Mouse (Mus musculus) limb, embryonic 10.5 days (tissue): Measurements from ENCODE around the gene Diaph3. TPM values are rescaled to one million over a fixed set of nuclear protein-coding genes. Genes with fewer than 3 reads are reported as not detected.

Experiments used
- DNase-seq: peaks from one replicate; pipeline ENCODE4 v3.0.0-alpha.2; 2017; ENCODE audit warnings: low spot score
- H3K27ac ChIP-seq: fragments of 300-500 bp; sonication (generic); 2 replicates; pipeline ENCODE4 v1.5.1; 2016; ENCODE audit warnings: mild to moderate bottlenecking
- H3K27me3 ChIP-seq: fragments of 300-500 bp; sonication (generic); 2 replicates; pipeline ENCODE4 v1.6.1; 2016; ENCODE audit warnings: low read depth, mild to moderate bottlenecking; ENCODE audit not compliant: poor library complexity, severe bottlenecking
- H3K36me3 ChIP-seq: fragments of 300-500 bp; sonication (generic); 2 replicates; pipeline ENCODE4 v1.6.1; 2016; ENCODE audit warnings: mild to moderate bottlenecking, moderate library complexity
- H3K4me1 ChIP-seq: fragments of 300-500 bp; sonication (generic); 2 replicates; pipeline ENCODE4 v1.6.1; 2016
- H3K4me3 ChIP-seq: fragments of 300-500 bp; sonication (generic); 2 replicates; pipeline ENCODE4 v1.5.1; 2016; ENCODE audit warnings: mild to moderate bottlenecking, moderate library complexity
- H3K9me3 ChIP-seq: fragments of 300-500 bp; sonication (generic); replicated peaks from 2 replicates; pipeline ENCODE4 v1.6.1; 2016; ENCODE audit warnings: mild to moderate bottlenecking
- WGBS: fragments of 180-500 bp; shearing (Covaris S2); methylation state at CpG from one replicate; pipeline ENCODE4 v1.1.7; 2016; 5-methylcytosine and 5-hydroxymethylcytosine counted together
- polyA plus RNA-seq: library from polyadenylated mRNA; unstranded; fragments of >200 nt; fragmentation: Nextera tagmentation; extraction: Ambion mirVana; gene quantifications from 2 replicates; pipeline ENCODE4 v1.2.1, GENCODE M21; 2016

Gene Diaph3
- polyA plus RNA-seq, 1 experiment from 2014 or later: 12.6 TPM

DNA sequence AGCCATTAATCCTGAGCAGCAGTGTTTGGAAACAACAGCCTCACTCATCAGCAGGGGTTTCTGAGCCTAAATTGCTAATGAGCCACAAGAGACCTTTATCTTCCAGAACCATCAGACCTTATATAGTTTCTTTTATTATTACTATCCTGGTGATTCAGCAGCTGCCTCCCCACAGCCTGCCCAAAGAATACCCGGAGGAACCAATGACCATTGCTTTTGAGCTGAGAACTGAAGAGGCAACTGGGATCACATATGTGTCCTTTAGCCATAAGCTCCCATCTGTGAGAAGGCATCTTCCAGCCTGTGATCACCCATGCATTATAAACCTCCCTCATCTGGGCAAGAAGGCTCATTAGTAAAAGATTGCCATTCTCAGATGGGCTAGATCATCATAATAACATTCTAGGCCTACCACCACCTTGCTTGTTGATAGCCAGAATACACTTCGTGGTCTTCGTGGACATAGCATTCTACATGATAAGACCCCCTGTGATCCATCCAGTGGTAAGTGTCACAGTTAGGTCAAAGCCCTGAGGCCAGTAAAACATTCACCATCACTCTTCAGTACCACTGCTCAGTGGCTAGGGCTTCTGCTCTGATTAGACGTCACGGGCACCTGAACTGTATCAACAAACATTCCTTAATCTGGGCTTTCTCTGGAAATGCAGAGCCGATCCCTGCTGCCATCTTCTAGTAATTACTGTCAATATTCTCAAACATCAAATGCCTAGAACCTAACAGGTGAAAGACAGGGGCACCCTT is 352.0 kb downstream of the Diaph3 start:
- Histone ChIP-seq H3K9me3 (no peaks in the 10 kb centered on the region), H3K36me3 (0 out of 2 replicates have a peak, but pooled peaks cover under 1% of the 10 kb centered on the region), H3K27me3 (no peaks in the 10 kb centered on the region), H3K4me1 (peaks cover 8% of the 10 kb centered on the region), H3K27ac (no peak overlapping the region), H3K4me3 (no peak overlapping the region)
- DNase-seq: no peak
- WGBS: 78% methylated on average over 6 of the region's 6 CpGs

DNA sequence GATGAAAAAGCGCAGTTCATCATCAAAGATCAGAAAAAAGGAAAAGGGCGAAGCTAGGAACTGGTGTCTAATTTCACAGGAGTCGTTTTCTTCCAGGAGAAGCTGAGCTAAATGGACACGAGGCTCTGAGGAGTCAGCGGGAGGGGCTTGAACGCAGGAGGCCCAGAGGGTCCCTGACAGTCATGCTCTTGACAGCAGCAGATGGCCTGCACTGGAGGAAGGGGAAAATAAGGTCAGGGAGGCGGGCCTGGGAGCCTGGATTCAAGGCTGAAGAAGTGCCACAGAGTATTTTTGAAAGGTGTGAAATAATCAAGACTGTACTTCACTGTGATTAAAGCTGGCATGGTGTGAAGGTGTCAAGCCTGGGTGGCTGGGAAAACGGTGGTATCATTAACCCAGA is 354.2 kb downstream of the Diaph3 start:
- Histone ChIP-seq H3K36me3 (no peaks in the 10 kb centered on the region), H3K27me3 (no peaks in the 10 kb centered on the region), H3K4me3 (no peak overlapping the region), H3K27ac (no peak overlapping the region), H3K9me3 (no peaks in the 10 kb centered on the region), H3K4me1 (peaks cover 8% of the 10 kb centered on the region)
- WGBS: 9% methylated on average over 8 of the region's 8 CpGs
- peak; percentile 35 for DNase-seq

DNA sequence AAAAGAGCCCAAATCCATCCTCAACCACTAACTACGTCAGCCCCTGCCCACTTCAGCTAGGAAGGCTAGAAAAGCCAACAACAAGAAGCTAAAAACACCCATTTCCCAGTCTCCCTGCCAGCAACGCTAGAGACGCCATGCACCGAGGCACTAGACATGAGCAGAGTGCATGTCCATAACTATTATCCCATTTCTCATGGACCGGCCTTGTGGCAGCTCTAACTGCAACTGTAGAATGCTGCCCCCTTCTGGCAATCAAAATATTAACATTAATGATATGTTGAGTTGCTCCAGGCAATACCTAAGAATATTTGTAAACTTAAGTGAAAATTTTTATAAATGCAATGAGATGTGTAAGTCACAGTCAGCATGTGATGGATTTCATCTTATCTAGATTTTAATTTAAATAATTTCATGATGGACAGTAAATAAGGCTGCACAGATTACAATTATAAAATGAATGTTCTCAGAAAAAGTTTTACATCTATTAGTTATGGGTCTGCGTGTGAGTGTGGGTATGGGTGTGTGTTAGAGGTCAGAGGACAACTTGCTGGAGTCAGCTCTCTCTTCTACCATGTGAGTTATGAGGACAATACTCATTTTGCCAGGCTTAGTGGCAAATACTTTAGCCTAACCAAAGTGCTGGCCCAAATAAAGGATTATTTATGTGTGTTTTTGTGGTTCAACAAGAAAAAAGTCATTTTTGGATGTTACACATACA is 359.3 kb downstream of the Diaph3 start:
- Histone ChIP-seq H3K9me3 (no peaks in the 10 kb centered on the region), H3K4me1 (peaks cover 8% of the 10 kb centered on the region), H3K27me3 (no peaks in the 10 kb centered on the region), H3K36me3 (no peaks in the 10 kb centered on the region), H3K27ac (no peak overlapping the region), H3K4me3 (no peak overlapping the region)
- DNase-seq: peak; percentile 32
- WGBS: 70% methylated on average over 6 of the region's 6 CpGs

DNA sequence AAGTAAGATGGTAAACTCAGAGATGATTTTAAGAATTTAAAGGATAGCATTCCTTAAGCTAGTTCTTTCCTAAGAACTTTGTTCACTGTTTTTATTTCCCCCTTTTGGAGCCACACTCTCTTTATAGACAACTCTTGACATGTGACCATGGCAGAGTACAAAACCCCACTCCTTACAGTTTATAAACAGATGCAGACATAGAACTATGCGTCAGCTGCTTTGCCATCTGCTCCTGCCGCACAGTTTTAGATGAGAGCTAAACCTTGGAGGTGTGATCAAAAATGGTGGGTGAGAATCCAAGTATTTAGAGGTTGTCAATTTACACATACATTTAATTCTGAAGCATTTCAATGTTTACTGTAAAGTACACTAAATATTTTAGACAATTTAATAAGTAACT is 367.7 kb downstream of the Diaph3 start:
- no peak for DNase-seq
- no peak overlapping the region for H3K4me3 ChIP-seq
- no peak overlapping the region for H3K27ac ChIP-seq
- H3K4me1 ChIP-seq: 0 out of 2 replicates have a peak, but pooled peaks cover 4% of the 10 kb centered on the region
- H3K27me3 ChIP-seq: no peaks in the 10 kb centered on the region
- 91% methylated on average over 2 of the region's 2 CpGs for WGBS
- H3K36me3 ChIP-seq: no peaks in the 10 kb centered on the region
- no peaks in the 10 kb centered on the region for H3K9me3 ChIP-seq

DNA sequence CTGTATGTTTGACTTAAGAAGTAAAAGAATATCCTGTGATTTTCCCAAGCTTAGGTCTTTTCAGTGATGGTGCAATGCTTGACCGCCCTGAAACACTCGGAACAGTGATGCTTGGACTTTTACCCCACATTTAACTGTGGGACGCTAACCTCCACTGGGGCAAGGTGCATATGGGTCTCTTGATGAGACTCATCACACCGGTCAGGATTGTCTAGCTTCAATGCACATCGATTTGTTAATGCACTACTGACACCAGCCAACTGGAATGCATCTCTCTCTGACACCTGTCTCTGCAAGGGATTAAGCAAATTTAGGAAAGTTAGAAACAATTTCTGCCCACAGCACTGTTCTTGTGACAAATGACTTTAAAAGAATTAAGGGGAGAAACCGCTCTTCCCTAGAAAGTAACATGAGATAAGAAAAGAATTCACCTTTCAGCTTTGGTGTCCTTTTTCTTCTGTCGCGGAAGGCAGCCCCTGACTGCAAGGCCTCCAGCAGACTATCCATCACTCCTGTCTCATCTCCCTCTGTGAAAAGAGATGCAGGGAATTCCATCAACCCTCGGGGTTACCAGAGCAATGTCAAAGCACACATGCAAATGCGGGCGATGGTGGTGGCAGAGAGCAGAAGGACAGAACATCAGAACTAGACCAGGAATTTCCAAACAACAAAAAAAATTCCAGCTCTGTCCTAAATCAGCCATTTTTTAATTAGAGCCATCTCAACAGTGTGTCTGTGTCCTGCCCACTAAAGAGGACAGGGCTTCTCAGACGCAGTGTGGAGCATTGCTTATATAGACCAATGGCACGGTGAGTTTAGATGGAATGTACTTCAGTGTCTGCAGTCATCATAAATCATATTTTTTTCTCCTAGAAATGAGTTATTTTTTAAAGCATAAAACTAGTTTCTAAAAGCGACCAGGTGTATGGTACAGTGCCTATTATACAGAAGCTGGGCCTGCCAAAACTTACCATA is 368.6 kb downstream of the Diaph3 start:
- H3K4me1 ChIP-seq: 0 out of 2 replicates have a peak, but pooled peaks cover 4% of the 10 kb centered on the region
- no peaks in the 10 kb centered on the region for H3K27me3 ChIP-seq
- no peak overlapping the region for H3K4me3 ChIP-seq
- no peaks in the 10 kb centered on the region for H3K36me3 ChIP-seq
- no peak for DNase-seq
- no peaks in the 10 kb centered on the region for H3K9me3 ChIP-seq
- H3K27ac ChIP-seq: no peak overlapping the region
- 58% methylated on average over 14 of the region's 14 CpGs for WGBS

DNA sequence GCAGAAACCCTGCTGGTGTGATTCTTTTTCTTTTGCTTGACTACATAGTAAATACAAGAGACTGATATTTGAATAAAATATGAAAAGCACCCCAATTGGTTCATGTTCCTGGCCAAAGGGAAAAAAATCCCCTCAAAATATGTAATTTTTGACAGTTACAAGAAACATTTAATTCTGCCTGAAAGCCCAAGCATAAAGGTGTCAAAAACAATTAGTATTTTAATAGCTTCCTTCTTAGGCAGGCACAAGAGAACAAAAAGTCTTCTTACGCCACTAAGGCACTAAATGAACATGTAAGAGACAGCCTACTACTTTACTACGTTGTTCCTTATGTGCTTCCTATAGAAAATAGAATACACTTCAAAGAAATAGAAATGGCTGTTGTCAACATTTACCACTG is 376.7 kb downstream of the Diaph3 start:
- no peak for DNase-seq
- H3K9me3 ChIP-seq: no peaks in the 10 kb centered on the region
- H3K36me3 ChIP-seq: no peaks in the 10 kb centered on the region
- H3K27ac ChIP-seq: no peak overlapping the region
- H3K27me3 ChIP-seq: no peaks in the 10 kb centered on the region
- H3K4me1 ChIP-seq: no peaks in the 10 kb centered on the region
- 78% methylated on average over 2 of the region's 2 CpGs for WGBS
- H3K4me3 ChIP-seq: no peak overlapping the region

DNA sequence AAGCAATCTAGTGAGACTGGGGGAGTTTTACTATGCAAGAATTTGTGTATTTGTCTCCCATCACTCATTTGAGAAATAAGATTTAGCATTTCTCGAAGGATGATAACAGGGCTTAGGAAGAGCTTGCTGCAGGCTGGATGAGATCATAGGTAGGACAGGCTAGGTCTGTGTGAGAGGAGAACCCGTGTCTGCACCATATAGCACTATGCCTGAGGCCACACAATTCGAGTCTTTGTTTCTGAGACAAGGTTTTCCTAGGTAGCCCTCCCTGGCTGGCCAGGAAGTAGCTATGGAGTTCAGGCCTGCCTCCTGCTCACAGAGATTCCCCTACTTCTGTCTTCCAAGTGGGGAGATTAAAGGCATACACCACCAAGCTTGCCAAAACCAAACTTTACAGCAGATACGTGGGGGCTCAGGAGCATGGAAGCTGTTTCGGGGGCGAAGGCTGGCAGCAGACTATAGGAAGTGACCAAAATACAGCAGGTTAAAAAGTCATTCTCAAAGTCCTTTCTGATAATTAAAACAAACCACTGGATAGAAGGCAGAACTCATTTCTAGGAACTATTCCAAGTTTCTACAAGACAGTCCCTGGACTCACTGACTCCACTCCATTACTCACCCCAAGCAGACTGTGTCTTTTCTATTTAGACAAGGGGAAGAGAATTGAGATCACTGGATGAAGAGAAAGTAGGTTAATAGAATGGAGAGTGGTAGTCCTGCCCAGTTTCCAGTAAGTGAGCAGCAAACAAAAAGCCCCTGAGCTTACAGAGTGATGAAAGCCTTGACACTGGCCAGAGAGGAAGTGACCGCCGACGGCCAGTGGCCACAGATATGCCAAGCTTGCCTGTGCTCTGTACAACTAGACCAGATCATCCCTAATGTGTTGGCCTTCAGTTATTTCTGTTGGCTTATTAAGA is 383.2 kb downstream of the Diaph3 start:
- H3K9me3 ChIP-seq: no peaks in the 10 kb centered on the region
- no peak overlapping the region for H3K27ac ChIP-seq
- no peaks in the 10 kb centered on the region for H3K36me3 ChIP-seq
- H3K4me3 ChIP-seq: no peak overlapping the region
- H3K4me1 ChIP-seq: no peaks in the 10 kb centered on the region
- 88% methylated on average over 9 of the region's 9 CpGs for WGBS
- no peaks in the 10 kb centered on the region for H3K27me3 ChIP-seq
- DNase-seq: no peak

DNA sequence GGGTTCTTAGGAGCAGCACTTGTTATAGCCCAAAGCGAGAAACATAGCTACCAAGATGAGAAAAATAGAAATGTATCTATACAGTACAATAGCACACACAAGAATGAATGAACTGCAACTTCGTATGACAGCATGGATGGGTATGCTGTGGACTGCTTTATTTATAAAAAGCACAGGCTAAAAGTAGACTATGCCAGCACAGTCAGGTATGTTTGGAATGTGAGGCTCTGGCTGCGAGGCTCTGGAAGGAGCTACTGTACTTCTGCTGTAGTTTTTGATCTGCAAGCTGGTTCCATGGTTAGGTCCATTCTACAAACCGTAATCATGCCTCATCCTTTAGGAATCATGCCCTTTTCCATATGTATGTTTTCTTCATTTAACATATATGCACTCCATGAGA is 383.9 kb downstream of the Diaph3 start:
- no peak for DNase-seq
- H3K4me1 ChIP-seq: no peaks in the 10 kb centered on the region
- H3K9me3 ChIP-seq: no peaks in the 10 kb centered on the region
- H3K4me3 ChIP-seq: no peak overlapping the region
- no peak overlapping the region for H3K27ac ChIP-seq
- H3K36me3 ChIP-seq: no peaks in the 10 kb centered on the region
- no peaks in the 10 kb centered on the region for H3K27me3 ChIP-seq
- 91% methylated on average over 4 of the region's 4 CpGs for WGBS

DNA sequence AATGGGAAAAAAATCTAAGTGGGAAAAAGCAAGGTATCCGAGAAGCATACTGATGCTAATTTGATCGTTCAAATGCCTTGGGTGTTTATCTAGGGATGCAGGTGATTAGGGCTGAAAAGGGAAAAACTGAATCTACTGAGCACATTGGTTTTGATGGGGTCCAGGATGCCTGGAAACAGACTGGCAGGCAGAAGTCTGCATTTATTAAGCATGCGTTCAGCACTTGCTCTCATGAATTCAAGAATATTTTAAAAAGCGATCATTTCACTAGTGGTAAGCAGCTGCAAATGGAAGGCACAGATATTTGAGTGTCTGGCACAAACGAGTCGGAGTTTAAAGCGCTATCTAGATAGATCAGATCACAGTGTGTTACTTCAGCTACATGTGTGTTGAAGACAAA is 390.7 kb downstream of the Diaph3 start:
- no peaks in the 10 kb centered on the region for H3K9me3 ChIP-seq
- WGBS: 92% methylated on average over 7 of the region's 7 CpGs
- DNase-seq: no peak

DNA sequence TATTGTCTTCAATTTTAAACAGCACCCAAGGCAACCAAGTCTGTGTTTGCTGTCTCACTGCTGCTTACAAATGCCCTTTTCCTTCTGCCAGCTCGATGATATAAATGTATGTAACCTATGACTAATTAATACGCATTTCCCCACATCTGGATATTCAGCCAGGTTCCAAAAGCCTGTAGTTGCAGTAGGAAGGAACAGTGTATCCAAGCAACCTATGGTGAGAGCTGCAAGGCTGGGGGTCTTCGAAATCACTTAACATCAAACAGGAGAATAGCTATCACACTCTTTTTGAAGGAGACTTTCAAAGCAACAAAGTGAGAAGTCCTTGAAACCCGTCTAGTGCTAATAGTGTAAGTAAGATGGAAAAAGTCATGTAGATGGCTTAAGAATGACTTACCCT is 391.6 kb downstream of the Diaph3 start:
- Histone ChIP-seq H3K4me3 (no peak overlapping the region), H3K4me1 (peaks cover 14% of the 10 kb centered on the region), H3K36me3 (no peaks in the 10 kb centered on the region), H3K9me3 (no peaks in the 10 kb centered on the region), H3K27ac (peak overlapping the region; percentile 66), H3K27me3 (no peaks in the 10 kb centered on the region)
- no peak for DNase-seq
- WGBS: 74% methylated on average over 4 of the region's 4 CpGs

More for the DNA sequence above, 390.7 kb downstream of the Diaph3 start:
- H3K4me1 ChIP-seq: peaks cover 14% of the 10 kb centered on the region
- H3K36me3 ChIP-seq: no peaks in the 10 kb centered on the region
- no peak overlapping the region for H3K4me3 ChIP-seq
- no peak overlapping the region for H3K27ac ChIP-seq
- no peaks in the 10 kb centered on the region for H3K27me3 ChIP-seq

DNA sequence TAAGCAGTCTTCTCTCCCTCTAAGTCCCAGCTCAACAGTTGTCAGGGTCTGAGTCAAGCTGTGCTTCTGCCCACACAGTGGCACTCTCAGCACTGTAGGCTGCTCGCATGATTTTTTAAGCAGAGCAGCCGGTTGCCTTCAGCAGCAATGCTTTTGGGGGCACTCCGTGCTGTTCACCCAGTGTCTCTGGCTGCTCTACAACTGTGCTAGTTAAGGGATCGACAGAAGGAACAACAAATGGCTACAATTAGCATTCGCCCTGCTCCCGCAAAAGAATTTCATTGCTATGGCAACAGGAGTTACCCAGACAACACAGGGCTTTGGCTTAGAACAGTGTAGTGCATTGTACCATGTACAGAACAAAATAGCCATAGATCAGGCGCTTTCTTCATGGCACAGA is 392.2 kb downstream of the Diaph3 start:
- peak overlapping the region; percentile 66 for H3K27ac ChIP-seq
- DNase-seq: peak; percentile 42
- H3K9me3 ChIP-seq: no peaks in the 10 kb centered on the region
- peak overlapping the region; percentile 18; the same call in 1 of the 2 replicates for H3K4me3 ChIP-seq
- 30% methylated on average over 7 of the region's 7 CpGs for WGBS
- peaks cover 14% of the 10 kb centered on the region for H3K4me1 ChIP-seq
- no peaks in the 10 kb centered on the region for H3K27me3 ChIP-seq
- no peaks in the 10 kb centered on the region for H3K36me3 ChIP-seq

DNA sequence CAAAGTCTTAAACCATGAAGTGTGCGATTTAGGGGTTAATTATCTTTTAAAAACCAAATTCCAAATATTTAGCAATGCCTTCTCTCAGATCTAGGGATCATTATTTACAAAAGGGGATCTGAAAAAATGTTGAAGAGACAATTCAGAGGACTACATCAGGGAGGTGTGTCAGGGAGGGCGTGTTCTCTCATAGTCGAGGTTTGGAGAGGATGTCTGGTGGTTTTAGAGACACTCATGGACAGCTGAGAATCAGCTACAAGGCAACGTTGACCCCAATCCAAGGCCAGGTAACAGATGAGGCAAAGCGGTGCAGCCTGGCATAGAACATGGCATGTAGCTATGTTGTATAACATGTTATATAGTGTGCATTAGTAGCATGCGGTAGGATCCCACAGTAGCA is 396.5 kb downstream of the Diaph3 start:
- 90% methylated on average over 6 of the region's 6 CpGs for WGBS

More for the DNA sequence above, 396.5 kb downstream of the Diaph3 start:
- no peaks in the 10 kb centered on the region for H3K36me3 ChIP-seq
- no peaks in the 10 kb centered on the region for H3K9me3 ChIP-seq
- H3K27me3 ChIP-seq: no peaks in the 10 kb centered on the region
- no peak overlapping the region for H3K27ac ChIP-seq
- H3K4me1 ChIP-seq: peaks cover 11% of the 10 kb centered on the region
- no peak overlapping the region for H3K4me3 ChIP-seq
- DNase-seq: no peak
